Mouse (Mus musculus) midbrain, embryonic 16.5 days (tissue): Measurements from ENCODE around the gene Dusp16. TPM values are rescaled to one million over a fixed set of nuclear protein-coding genes. Genes with fewer than 3 reads are reported as not detected.

Source experiments
- ATAC-seq: fragments of 200-750 bp; cut with Nextera tagmentation; 2 replicates; pipeline ENCODE4 v1.8.0; 2017; ENCODE audit warnings: moderate TSS enrichment
- H3K27ac ChIP-seq: fragments of 300-500 bp; sonication (generic); 2 replicates; pipeline ENCODE4 v1.5.1; 2014; ENCODE audit warnings: mild to moderate bottlenecking, low read length, mixed read lengths
- H3K27me3 ChIP-seq: fragments of 300-500 bp; sonication (generic); 2 replicates; pipeline ENCODE4 v1.6.1; 2014; ENCODE audit warnings: low read depth, low read length, mixed read lengths; ENCODE audit not compliant: control insufficient read depth, insufficient read depth
- H3K36me3 ChIP-seq: fragments of 300-500 bp; sonication (generic); 2 replicates; pipeline ENCODE4 v1.6.1; 2014; ENCODE audit warnings: mild to moderate bottlenecking, low read length, moderate library complexity, mixed read lengths; ENCODE audit not compliant: control insufficient read depth, insufficient read depth
- H3K4me1 ChIP-seq: fragments of 300-500 bp; sonication (generic); 2 replicates; pipeline ENCODE4 v1.6.1; 2014; ENCODE audit warnings: mild to moderate bottlenecking, low read length, mixed read lengths; ENCODE audit not compliant: control insufficient read depth, insufficient read depth
- H3K4me2 ChIP-seq: fragments of 300-500 bp; sonication (generic); 2 replicates; pipeline ENCODE4 v1.6.1; 2014; ENCODE audit warnings: mild to moderate bottlenecking, low read length, mixed read lengths
- H3K4me3 ChIP-seq: fragments of 300-500 bp; sonication (generic); 2 replicates; pipeline ENCODE4 v1.5.1; 2014; ENCODE audit warnings: low read depth, mild to moderate bottlenecking, low read length, moderate library complexity, mixed read lengths
- H3K9ac ChIP-seq: fragments of 300-500 bp; sonication (generic); 2 replicates; pipeline ENCODE4 v1.6.1; 2014; ENCODE audit warnings: low read depth, low read length, mixed read lengths
- H3K9me3 ChIP-seq: fragments of 300-500 bp; sonication (generic); replicated peaks from 2 replicates; pipeline ENCODE4 v1.6.1; 2014; ENCODE audit warnings: mild to moderate bottlenecking, low read length, mixed read lengths; ENCODE audit not compliant: control insufficient read depth, poor library complexity, severe bottlenecking
- WGBS: fragments of 180-500 bp; shearing (Covaris S2); extraction: QIAGEN DNeasy Blood & Tissue Kit; methylation state at CpG from one replicate; pipeline ENCODE4 v1.1.7; 2014; 5-methylcytosine and 5-hydroxymethylcytosine counted together
- polyA plus RNA-seq: library from polyadenylated mRNA; unstranded; fragments of >200 nt; fragmentation: Nextera tagmentation; extraction: Ambion mirVana; gene quantifications from 2 replicates; pipeline ENCODE4 v1.2.1, GENCODE M21; 2015

Dusp16 gene
- polyA plus RNA-seq, 1 experiment from 2014 or later = 5.5 TPM

- no peak for ATAC-seq
- no peaks in the 10 kb centered on the region for H3K27me3 ChIP-seq
- H3K4me2 ChIP-seq = no peak overlapping the region
- no peaks in the 10 kb centered on the region for H3K4me1 ChIP-seq
- H3K9me3 ChIP-seq = no peaks in the 10 kb centered on the region
- no peak overlapping the region for H3K27ac ChIP-seq
- no peaks in the 10 kb centered on the region for H3K36me3 ChIP-seq
- no peak overlapping the region for H3K9ac ChIP-seq
- 82% methylated on average over 2 of the region's 2 CpGs for WGBS
- no peak overlapping the region for H3K4me3 ChIP-seq
These were observed 12.4 kb downstream of the Dusp16 start for GRCm38 (mm10) chr6:134780024-134780423.

GRCm38 (mm10) chr6:134773961-134774360 lies 18.5 kb downstream of the Dusp16 start:
- no peak overlapping the region for H3K4me2 ChIP-seq
- H3K27ac ChIP-seq = no peak overlapping the region
- no peaks in the 10 kb centered on the region for H3K9me3 ChIP-seq
- H3K4me1 ChIP-seq = no peaks in the 10 kb centered on the region
- ATAC-seq = no peak
- no peak overlapping the region for H3K4me3 ChIP-seq
- no peak overlapping the region for H3K9ac ChIP-seq
- H3K36me3 ChIP-seq = no peaks in the 10 kb centered on the region
- H3K27me3 ChIP-seq = no peaks in the 10 kb centered on the region
- 75% methylated on average over 3 of the region's 3 CpGs for WGBS

- no peaks in the 10 kb centered on the region for H3K9me3 ChIP-seq
- ATAC-seq = no peak
- H3K9ac ChIP-seq = no peak overlapping the region
- no peaks in the 10 kb centered on the region for H3K4me1 ChIP-seq
- no peaks in the 10 kb centered on the region for H3K27me3 ChIP-seq
- H3K36me3 ChIP-seq = no peaks in the 10 kb centered on the region
- H3K4me3 ChIP-seq = no peak overlapping the region
- 80% methylated on average over 1 of the region's 1 CpGs for WGBS
- no peak overlapping the region for H3K27ac ChIP-seq
- H3K4me2 ChIP-seq = no peak overlapping the region
These were observed 19.0 kb downstream of the Dusp16 start for GRCm38 (mm10) chr6:134773292-134773893.

GRCm38 (mm10) chr6:134770339-134770738 lies 22.1 kb downstream of the Dusp16 start:
- H3K9me3 ChIP-seq = no peaks in the 10 kb centered on the region
- no peaks in the 10 kb centered on the region for H3K4me1 ChIP-seq
- no peaks in the 10 kb centered on the region for H3K36me3 ChIP-seq
- no peaks in the 10 kb centered on the region for H3K27me3 ChIP-seq
- no peak overlapping the region for H3K4me2 ChIP-seq
- no peak overlapping the region for H3K9ac ChIP-seq
- H3K27ac ChIP-seq = no peak overlapping the region
- no peak for ATAC-seq
- no peak overlapping the region for H3K4me3 ChIP-seq

GRCm38 (mm10) chr6:134764441-134765061 lies 27.9 kb downstream of the Dusp16 start:
- Histone ChIP-seq H3K4me2 (no peak overlapping the region), H3K9me3 (no peaks in the 10 kb centered on the region), H3K36me3 (no peaks in the 10 kb centered on the region), H3K27ac (no peak overlapping the region), H3K4me3 (no peak overlapping the region), H3K9ac (no peak overlapping the region), H3K27me3 (no peaks in the 10 kb centered on the region), H3K4me1 (no peaks in the 10 kb centered on the region)
- no peak for ATAC-seq
- WGBS = 88% methylated on average over 5 of the region's 5 CpGs

GRCm38 (mm10) chr6:134763436-134763835 lies 29.0 kb downstream of the Dusp16 start:
- ATAC-seq = no peak
- Histone ChIP-seq H3K9me3 (no peaks in the 10 kb centered on the region), H3K4me1 (no peaks in the 10 kb centered on the region), H3K9ac (no peak overlapping the region), H3K27me3 (no peaks in the 10 kb centered on the region), H3K4me3 (no peak overlapping the region), H3K27ac (no peak overlapping the region), H3K4me2 (no peak overlapping the region), H3K36me3 (no peaks in the 10 kb centered on the region)
- WGBS = 76% methylated on average over 1 of the region's 1 CpGs

GRCm38 (mm10) chr6:134761808-134762207 lies 30.6 kb downstream of the Dusp16 start:
- WGBS = 57% methylated on average over 2 of the region's 2 CpGs
- no peak overlapping the region for H3K4me3 ChIP-seq
- no peaks in the 10 kb centered on the region for H3K9me3 ChIP-seq
- no peak overlapping the region for H3K9ac ChIP-seq
- no peak overlapping the region; the same call in 1 of the 2 replicates for H3K27ac ChIP-seq
- H3K4me1 ChIP-seq = no peaks in the 10 kb centered on the region
- ATAC-seq = no peak
- no peak overlapping the region for H3K4me2 ChIP-seq
- H3K36me3 ChIP-seq = no peaks in the 10 kb centered on the region
- H3K27me3 ChIP-seq = no peaks in the 10 kb centered on the region

GRCm38 (mm10) chr6:134760926-134761544 lies 31.4 kb downstream of the Dusp16 start:
- H3K4me3 ChIP-seq = no peak overlapping the region
- no peak overlapping the region for H3K4me2 ChIP-seq
- 46% methylated on average over 5 of the region's 5 CpGs for WGBS
- no peak overlapping the region for H3K27ac ChIP-seq
- no peak for ATAC-seq
- H3K9me3 ChIP-seq = no peaks in the 10 kb centered on the region
- no peak overlapping the region for H3K9ac ChIP-seq
- no peaks in the 10 kb centered on the region for H3K36me3 ChIP-seq
- no peaks in the 10 kb centered on the region for H3K27me3 ChIP-seq
- no peaks in the 10 kb centered on the region for H3K4me1 ChIP-seq

- Histone ChIP-seq H3K4me2 (no peak overlapping the region), H3K9me3 (no peaks in the 10 kb centered on the region), H3K27ac (no peak overlapping the region), H3K9ac (no peak overlapping the region), H3K36me3 (no peaks in the 10 kb centered on the region), H3K4me3 (no peak overlapping the region), H3K27me3 (no peaks in the 10 kb centered on the region), H3K4me1 (no peaks in the 10 kb centered on the region)
- no peak for ATAC-seq
- 95% methylated on average over 4 of the region's 4 CpGs for WGBS
These were observed 36.4 kb downstream of the Dusp16 start for GRCm38 (mm10) chr6:134756058-134756457.
